Mouse (Mus musculus) ES-Bruce4 (cell line): Measurements from ENCODE around the gene Cd79b. TPM values are rescaled to one million over a fixed set of nuclear protein-coding genes. Genes with fewer than 3 reads are reported as not detected.
A peak's percentile ranks its signal among the peaks of the same experiment; 100 is the strongest.

Experiments used
- H3K27ac ChIP-seq: 2 replicates; pipeline ENCODE4 v1.5.1; 2012; ENCODE audit warnings: low read length, inconsistent platforms; ENCODE audit not compliant: insufficient read depth
- H3K27me3 ChIP-seq: 2 replicates; pipeline ENCODE4 v1.6.1; 2012; ENCODE audit warnings: mild to moderate bottlenecking, low read length, inconsistent platforms; ENCODE audit not compliant: control insufficient read depth, poor library complexity, insufficient read depth, severe bottlenecking
- H3K36me3 ChIP-seq: 2 replicates; pipeline ENCODE4 v1.6.1; 2012; ENCODE audit warnings: inconsistent platforms, mild to moderate bottlenecking, low read length, moderate library complexity; ENCODE audit not compliant: control insufficient read depth, poor library complexity, insufficient read depth, severe bottlenecking
- H3K4me1 ChIP-seq: one replicate; pipeline ENCODE4 v1.8.1; 2011; ENCODE audit warnings: low read length; ENCODE audit not compliant: control insufficient read depth, insufficient read depth
- H3K4me3 ChIP-seq: 2 replicates; pipeline ENCODE4 v1.5.1; 2011; ENCODE audit warnings: low read depth, mild to moderate bottlenecking, low read length
- H3K9ac ChIP-seq: 2 replicates; pipeline ENCODE4 v1.6.1; 2012; ENCODE audit warnings: low read depth, mild to moderate bottlenecking, inconsistent platforms; ENCODE audit not compliant: poor library complexity, severe bottlenecking
- H3K9me3 ChIP-seq: replicated peaks from 2 replicates; pipeline ENCODE4 v1.6.1; 2012; ENCODE audit warnings: mild to moderate bottlenecking, low read length, inconsistent platforms; ENCODE audit not compliant: control insufficient read depth, poor library complexity, insufficient read depth, severe bottlenecking
- CTCF ChIP-seq: IDR thresholded peaks from one replicate; pipeline ENCODE4 v1.8.1; 2011; ENCODE audit warnings: low read depth, low read length
- EP300 ChIP-seq: IDR thresholded peaks from 2 replicates; pipeline ENCODE4 v1.6.1; 2011; ENCODE audit warnings: low read depth, low read length; ENCODE audit not compliant: insufficient read depth
- POLR2A ChIP-seq: IDR thresholded peaks from one replicate; pipeline ENCODE4 v1.8.1; 2011; ENCODE audit warnings: low read length; ENCODE audit not compliant: insufficient read depth
- polyA plus RNA-seq: library from polyadenylated mRNA; stranded (reverse); fragments of >200 nt; gene quantifications from 2 replicates; pipeline ENCODE4 v1.2.4, GENCODE M21; 2011; ENCODE audit warnings: low read depth; ENCODE audit not compliant: missing spikeins, insufficient read depth, insufficient read length

Gene Cd79b
- polyA plus RNA-seq, 1 experiment = 1.5 TPM

- no peaks in the 10 kb centered on the region for H3K27me3 ChIP-seq
- H3K9ac ChIP-seq = no peak overlapping the region
- H3K27ac ChIP-seq = no peak overlapping the region
- TF ChIP-seq POLR2A (no peak), EP300 (no peak), CTCF (no peak)
- H3K36me3 ChIP-seq = no peaks in the 10 kb centered on the region
- H3K4me3 ChIP-seq = no peak overlapping the region
- H3K9me3 ChIP-seq = no peaks in the 10 kb centered on the region
- H3K4me1 ChIP-seq = no peaks in the 10 kb centered on the region
Observed at GRCm38 (mm10) chr11:106326475-106326874, 11.9 kb upstream of the Cd79b start.

- Histone ChIP-seq H3K4me3 (no peak overlapping the region), H3K4me1 (no peaks in the 10 kb centered on the region), H3K36me3 (no peaks in the 10 kb centered on the region), H3K9me3 (no peaks in the 10 kb centered on the region), H3K9ac (no peak overlapping the region), H3K27ac (no peak overlapping the region), H3K27me3 (no peaks in the 10 kb centered on the region)
- peak; percentile 78 for TF ChIP-seq CTCF
- no peak for TF ChIP-seq POLR2A
- no peak for TF ChIP-seq EP300
Observed at GRCm38 (mm10) chr11:106325566-106326206, 11.1 kb upstream of the Cd79b start.

- Histone ChIP-seq H3K27ac (no peak overlapping the region), H3K4me1 (no peaks in the 10 kb centered on the region), H3K9me3 (no peaks in the 10 kb centered on the region), H3K27me3 (no peaks in the 10 kb centered on the region), H3K9ac (no peak overlapping the region), H3K4me3 (no peak overlapping the region), H3K36me3 (no peaks in the 10 kb centered on the region)
- TF ChIP-seq CTCF (no peak), EP300 (no peak)
Observed at GRCm38 (mm10) chr11:106324858-106325257, 10.3 kb upstream of the Cd79b start.

- H3K4me1 ChIP-seq = peaks cover 3% of the 10 kb centered on the region
- no peak overlapping the region for H3K4me3 ChIP-seq
- H3K27ac ChIP-seq = no peak overlapping the region
- H3K27me3 ChIP-seq = no peaks in the 10 kb centered on the region
- TF ChIP-seq EP300 (no peak), POLR2A (no peak), CTCF (no peak)
- no peaks in the 10 kb centered on the region for H3K9me3 ChIP-seq
- no peak overlapping the region for H3K9ac ChIP-seq
- no peaks in the 10 kb centered on the region for H3K36me3 ChIP-seq
Observed at GRCm38 (mm10) chr11:106318406-106319366, 4.1 kb upstream of the Cd79b start.

- TF ChIP-seq EP300 (no peak), POLR2A (no peak), CTCF (no peak)
- no peaks in the 10 kb centered on the region for H3K27me3 ChIP-seq
- H3K36me3 ChIP-seq = no peaks in the 10 kb centered on the region
- H3K4me1 ChIP-seq = peaks cover 3% of the 10 kb centered on the region
- H3K4me3 ChIP-seq = no peak overlapping the region
- H3K9ac ChIP-seq = no peak overlapping the region
- no peaks in the 10 kb centered on the region for H3K9me3 ChIP-seq
- H3K27ac ChIP-seq = no peak overlapping the region
Observed at GRCm38 (mm10) chr11:106317801-106318200, 3.2 kb upstream of the Cd79b start.

- Histone ChIP-seq H3K4me3 (no peak overlapping the region), H3K9ac (no peak overlapping the region), H3K27me3 (no peaks in the 10 kb centered on the region), H3K27ac (no peak overlapping the region), H3K9me3 (no peaks in the 10 kb centered on the region), H3K4me1 (peaks cover 3% of the 10 kb centered on the region), H3K36me3 (no peaks in the 10 kb centered on the region)
- TF ChIP-seq POLR2A (no peak), EP300 (no peak), CTCF (no peak)
Observed at GRCm38 (mm10) chr11:106316416-106316815, 1.9 kb upstream of the Cd79b start.
